Mouse (Mus musculus): ENCODE results near the gene Rnf212.

GRCm38 (mm10) chr5:108695861-108696260 lies 78.9 kb downstream of the Rnf212 start:
- TF ChIP-seq ZKSCAN1 (IDR thresholded peaks at IDR 0.05; ENCODE audit: borderline replicate concordance, low read depth, low read length) (no peak), ZMIZ1 (IDR thresholded peaks at IDR 0.05; ENCODE audit: low read depth, low read length) (no peak), CTCF (conservative IDR thresholded peaks at IDR 0.05 in 1 of 2, IDR thresholded peaks at IDR 0.05 in 1 of 2; ENCODE audit: low read depth in 2 of 2, low read length in 2 of 2) (no peak), POLR2A (IDR thresholded peaks at IDR 0.05; ENCODE audit: low read depth, low read length) (no peak), CHD2 (IDR thresholded peaks at IDR 0.05; ENCODE audit: low read length) (no peak), USF1 (IDR thresholded peaks at IDR 0.05; ENCODE audit: low read depth, low read length) (no peak), EP300 (IDR thresholded peaks at IDR 0.05; ENCODE audit: low read length) (no peak), MXI1 (IDR thresholded peaks at IDR 0.05; ENCODE audit: low read depth, low read length) (no peak), SMC3 (IDR thresholded peaks at IDR 0.05; ENCODE audit: low read depth, low read length) (no peak), PAX5 (IDR thresholded peaks at IDR 0.05; ENCODE audit: low read length) (no peak)

Data from CH12.LX (cell line).